Mouse (Mus musculus): ENCODE measurements around the gene B4galt4. TPM values are rescaled to one million over a fixed set of nuclear protein-coding genes. Genes with fewer than 3 reads are reported as not detected.

B4galt4 gene
- polyA plus RNA-seq, 1 experiment from 2014 or later, result 26.8 TPM

DNA sequence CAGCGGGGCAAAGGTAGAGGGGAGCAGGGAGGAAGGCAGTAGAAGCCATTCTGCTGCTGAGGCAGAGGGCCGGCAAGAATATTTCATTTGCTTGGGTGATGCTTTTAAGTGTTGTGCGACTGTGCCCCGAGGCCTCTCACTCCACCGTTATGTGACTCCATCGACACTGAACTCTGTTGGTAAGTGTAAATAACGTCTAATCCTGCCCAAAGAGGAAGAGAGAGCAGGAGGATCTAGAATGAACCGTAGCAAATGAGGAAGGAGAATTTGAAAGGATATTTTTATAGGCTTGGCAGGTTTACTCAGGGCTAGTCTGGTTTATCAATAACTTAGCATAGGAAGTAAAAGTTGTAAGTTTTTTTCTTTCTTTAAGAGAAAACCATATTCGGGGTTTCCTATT, 27.5 kb downstream of the B4galt4 start:
- no peak overlapping the region for H3K27ac ChIP-seq (replicated peaks; ENCODE audit: low read depth, low read length)

DNA sequence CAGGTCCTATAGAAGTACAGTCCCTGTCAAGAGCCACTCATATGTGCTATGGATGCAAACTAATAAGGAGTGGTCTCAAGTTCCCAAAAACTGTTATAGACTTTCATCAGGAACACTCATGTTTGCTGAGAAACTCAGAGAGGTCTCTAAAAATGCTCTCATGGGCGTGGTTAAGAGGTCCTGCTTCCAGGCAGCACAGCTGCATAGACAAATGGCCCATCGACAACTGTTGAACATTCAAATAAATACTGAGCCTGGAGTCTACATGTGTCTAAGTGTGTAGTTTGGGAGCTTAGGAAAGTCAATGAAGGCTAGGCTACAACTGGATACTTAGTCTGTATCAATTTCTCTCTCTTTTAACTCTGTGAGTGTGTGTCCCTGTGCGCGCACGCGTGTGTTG, 29.1 kb downstream of the B4galt4 start:
- Histone ChIP-seq H3K9me3 (ENCODE audit: control insufficient read depth, low read length) (no peaks in the 10 kb centered on the region), H3K36me3 (ENCODE audit: control insufficient read depth, insufficient read depth, low read length) (no peaks in the 10 kb centered on the region), H3K27ac (replicated peaks; ENCODE audit: low read depth, low read length) (no peak overlapping the region), H3K9ac (ENCODE audit: low read length) (no peak overlapping the region), H3K27me3 (ENCODE audit: control insufficient read depth, insufficient read depth, low read length) (no peaks in the 10 kb centered on the region), H3K4me2 (ENCODE audit: low read depth, severe bottlenecking) (no peak overlapping the region), H3K4me1 (ENCODE audit: control insufficient read depth, insufficient read depth, low read length) (peaks cover 3% of the 10 kb centered on the region; the same call in 1 of the 2 replicates), H3K4me3 (ENCODE audit: low read depth, low read length) (no peak overlapping the region)
- DNase-seq (ENCODE audit: low spot score) (no peak), ATAC-seq (ENCODE audit: insufficient number of reproducible peaks, low FRiP score, low TSS enrichment, low read depth) (no peak)
- WGBS, result 95% methylated on average over 6 of the region's 6 CpGs

More for the DNA sequence above, 27.5 kb downstream of the B4galt4 start:
- Histone ChIP-seq H3K9ac (ENCODE audit: low read length) (no peak overlapping the region), H3K4me3 (ENCODE audit: low read depth, low read length) (no peak overlapping the region), H3K36me3 (ENCODE audit: control insufficient read depth, insufficient read depth, low read length) (no peaks in the 10 kb centered on the region), H3K27me3 (ENCODE audit: control insufficient read depth, insufficient read depth, low read length) (no peaks in the 10 kb centered on the region), H3K4me2 (ENCODE audit: low read depth, severe bottlenecking) (no peak overlapping the region), H3K4me1 (ENCODE audit: control insufficient read depth, insufficient read depth, low read length) (peaks cover 3% of the 10 kb centered on the region; the same call in 1 of the 2 replicates), H3K9me3 (ENCODE audit: control insufficient read depth, low read length) (no peaks in the 10 kb centered on the region)
- WGBS, result 78% methylated on average over 9 of the region's 9 CpGs
- ATAC-seq (ENCODE audit: insufficient number of reproducible peaks, low FRiP score, low TSS enrichment, low read depth) (no peak), DNase-seq (ENCODE audit: low spot score) (no peak)

DNA sequence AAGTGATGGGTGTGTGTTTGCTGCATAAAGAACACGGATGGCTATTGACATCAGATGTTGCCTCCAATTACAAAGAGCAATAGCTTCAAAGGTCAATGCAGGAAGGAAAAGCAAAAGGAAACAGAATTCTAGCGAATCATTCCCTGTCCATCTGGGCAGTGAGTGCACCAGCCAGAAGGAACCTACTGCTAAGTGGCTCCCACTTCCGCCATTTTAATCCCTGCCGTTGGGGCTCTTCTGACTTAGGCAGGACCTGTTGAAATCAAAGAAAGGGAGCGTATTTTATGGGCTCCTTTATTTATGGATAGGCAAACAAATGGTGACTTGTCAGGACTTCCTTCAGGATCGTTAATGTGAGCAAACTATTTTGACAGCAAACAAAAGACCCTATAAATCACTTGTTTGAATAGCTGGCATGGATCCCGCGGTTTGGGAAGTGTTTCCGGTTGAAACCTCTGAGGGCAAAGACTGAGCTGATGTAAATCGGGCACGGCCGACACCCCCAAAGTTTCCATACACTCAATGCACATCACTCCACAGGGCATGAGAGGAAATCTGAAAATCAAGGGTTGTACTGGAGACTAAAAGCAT, 30.9 kb downstream of the B4galt4 start:
- peaks cover 3% of the 10 kb centered on the region; the same call in 1 of the 2 replicates for H3K4me1 ChIP-seq (ENCODE audit: control insufficient read depth, insufficient read depth, low read length)
- H3K27me3 ChIP-seq (ENCODE audit: control insufficient read depth, insufficient read depth, low read length), result no peaks in the 10 kb centered on the region
- 44% methylated on average over 12 of the region's 12 CpGs for WGBS
- H3K9me3 ChIP-seq (ENCODE audit: control insufficient read depth, low read length), result no peaks in the 10 kb centered on the region
- no peak overlapping the region for H3K9ac ChIP-seq (ENCODE audit: low read length)
- DNase-seq (ENCODE audit: low spot score) (no peak), ATAC-seq (ENCODE audit: insufficient number of reproducible peaks, low FRiP score, low TSS enrichment, low read depth) (no peak)
- H3K36me3 ChIP-seq (ENCODE audit: control insufficient read depth, insufficient read depth, low read length), result no peaks in the 10 kb centered on the region
- no peak overlapping the region for H3K27ac ChIP-seq (replicated peaks; ENCODE audit: low read depth, low read length)
- no peak overlapping the region for H3K4me3 ChIP-seq (ENCODE audit: low read depth, low read length)
- H3K4me2 ChIP-seq (ENCODE audit: low read depth, severe bottlenecking), result no peak overlapping the region

DNA sequence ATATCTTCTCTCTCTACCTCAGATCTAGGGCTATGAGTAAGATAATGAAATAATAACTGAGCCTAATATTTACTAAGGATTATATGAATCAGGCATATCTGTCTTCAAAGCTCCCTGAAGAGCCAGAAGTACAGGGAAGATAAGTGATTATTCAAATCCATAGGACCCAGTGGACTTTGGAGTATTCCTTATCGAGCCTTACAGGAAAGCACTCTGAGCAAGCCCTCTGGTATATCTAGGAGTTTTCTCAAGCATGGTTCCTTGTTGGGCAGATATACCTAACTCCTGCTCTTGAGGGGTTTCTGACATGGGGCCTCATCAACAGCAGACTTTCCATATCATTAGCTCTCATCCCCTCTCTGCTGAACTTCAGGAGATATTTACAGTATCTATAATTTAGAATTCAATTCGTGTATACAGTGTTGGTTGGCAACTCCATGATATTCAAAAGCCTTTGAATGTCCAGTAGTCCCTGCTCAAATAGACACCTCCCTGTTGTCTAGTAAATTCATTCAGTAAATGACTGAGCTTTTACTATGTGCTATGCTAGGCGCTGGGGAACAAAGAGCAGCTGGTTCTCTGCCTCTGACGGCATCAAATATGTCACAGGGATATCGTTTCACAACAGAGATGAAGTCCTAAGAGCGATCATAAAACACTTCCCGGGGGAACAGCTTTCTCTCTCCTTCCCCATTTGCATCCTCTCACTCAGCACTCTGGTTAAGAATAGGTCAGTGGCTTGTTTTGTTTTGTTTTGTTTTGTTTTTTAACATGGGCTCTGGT, 33.1 kb downstream of the B4galt4 start:
- 62% methylated on average over 7 of the region's 7 CpGs for WGBS
- Histone ChIP-seq H3K4me1 (ENCODE audit: control insufficient read depth, insufficient read depth, low read length) (peaks cover 3% of the 10 kb centered on the region; the same call in 1 of the 2 replicates), H3K27ac (replicated peaks; ENCODE audit: low read depth, low read length) (no peak overlapping the region), H3K36me3 (ENCODE audit: control insufficient read depth, insufficient read depth, low read length) (no peaks in the 10 kb centered on the region), H3K27me3 (ENCODE audit: control insufficient read depth, insufficient read depth, low read length) (no peaks in the 10 kb centered on the region), H3K4me2 (ENCODE audit: low read depth, severe bottlenecking) (no peak overlapping the region), H3K9me3 (ENCODE audit: control insufficient read depth, low read length) (no peaks in the 10 kb centered on the region), H3K4me3 (ENCODE audit: low read depth, low read length) (no peak overlapping the region), H3K9ac (ENCODE audit: low read length) (no peak overlapping the region)
- no peak for ATAC-seq (ENCODE audit: insufficient number of reproducible peaks, low FRiP score, low TSS enrichment, low read depth)
- no peak for DNase-seq (ENCODE audit: low spot score)

DNA sequence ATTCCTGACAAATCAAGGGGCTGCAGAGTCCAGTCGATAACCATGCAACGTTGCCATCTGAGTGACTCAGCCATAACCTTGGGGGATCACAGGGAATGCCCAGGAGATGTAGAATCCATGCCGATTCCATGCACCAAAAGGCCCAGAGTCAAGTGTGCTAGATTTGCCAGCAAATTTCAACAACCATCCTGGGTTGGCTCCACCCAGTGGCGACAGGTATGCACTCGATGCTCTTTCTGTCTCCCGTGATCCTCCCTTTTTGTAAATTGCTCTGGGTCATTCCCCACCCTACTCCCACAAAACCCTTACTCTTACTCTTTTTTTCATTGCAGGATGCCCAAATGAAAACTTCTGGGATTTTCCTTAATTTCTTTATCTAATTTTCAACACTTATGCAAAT, 34.3 kb downstream of the B4galt4 start:
- ATAC-seq (ENCODE audit: insufficient number of reproducible peaks, low FRiP score, low TSS enrichment, low read depth), result no peak
- Histone ChIP-seq H3K4me2 (ENCODE audit: low read depth, severe bottlenecking) (no peak overlapping the region), H3K9me3 (ENCODE audit: control insufficient read depth, low read length) (no peaks in the 10 kb centered on the region), H3K27ac (replicated peaks; ENCODE audit: low read depth, low read length) (no peak overlapping the region), H3K36me3 (ENCODE audit: control insufficient read depth, insufficient read depth, low read length) (no peaks in the 10 kb centered on the region), H3K27me3 (ENCODE audit: control insufficient read depth, insufficient read depth, low read length) (no peaks in the 10 kb centered on the region), H3K4me3 (ENCODE audit: low read depth, low read length) (no peak overlapping the region), H3K4me1 (ENCODE audit: control insufficient read depth, insufficient read depth, low read length) (peaks cover 3% of the 10 kb centered on the region; the same call in 1 of the 2 replicates), H3K9ac (ENCODE audit: low read length) (no peak overlapping the region)
- DNase-seq (ENCODE audit: low spot score), result no peak
- WGBS, result 48% methylated on average over 6 of the region's 6 CpGs

DNA sequence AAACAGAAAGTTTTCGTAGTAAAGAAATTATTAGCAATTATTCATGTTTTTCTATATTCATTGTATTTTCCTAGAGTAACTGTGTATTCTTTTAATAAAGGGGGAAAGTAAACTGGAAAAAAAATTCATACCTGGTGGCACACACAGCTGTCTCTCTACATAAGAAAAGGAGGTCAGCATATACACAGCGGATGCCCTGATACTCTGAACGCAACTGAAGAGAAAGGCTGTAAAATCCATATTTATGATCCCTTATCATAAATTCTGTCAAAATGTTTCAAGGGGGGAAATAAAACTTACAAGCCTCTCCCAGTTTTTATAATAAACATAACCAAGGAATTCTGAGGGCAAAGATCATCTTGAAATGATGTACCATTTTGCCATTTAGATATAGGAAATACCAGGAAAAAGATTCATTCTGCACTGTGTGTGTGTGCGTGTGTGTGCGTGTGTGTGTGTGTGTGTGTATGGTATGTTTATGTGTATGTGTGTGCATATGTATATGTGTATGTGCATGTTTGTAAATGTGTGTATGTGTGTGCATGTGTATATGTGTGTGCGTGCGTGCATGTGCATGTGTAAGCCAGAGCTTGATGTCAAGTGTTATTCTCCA, 39.0 kb downstream of the B4galt4 start:
- no peak overlapping the region for H3K9ac ChIP-seq (ENCODE audit: low read length)
- H3K4me3 ChIP-seq (ENCODE audit: low read depth, low read length), result no peak overlapping the region
- H3K4me1 ChIP-seq (ENCODE audit: control insufficient read depth, insufficient read depth, low read length), result no peaks in the 10 kb centered on the region
- H3K4me2 ChIP-seq (ENCODE audit: low read depth, severe bottlenecking), result no peak overlapping the region
- no peak for DNase-seq (ENCODE audit: low spot score)
- ATAC-seq (ENCODE audit: insufficient number of reproducible peaks, low FRiP score, low TSS enrichment, low read depth), result no peak
- H3K27me3 ChIP-seq (ENCODE audit: control insufficient read depth, insufficient read depth, low read length), result no peaks in the 10 kb centered on the region
- no peaks in the 10 kb centered on the region for H3K9me3 ChIP-seq (ENCODE audit: control insufficient read depth, low read length)
- 97% methylated on average over 7 of the region's 7 CpGs for WGBS
- no peak overlapping the region for H3K27ac ChIP-seq (replicated peaks; ENCODE audit: low read depth, low read length)
- H3K36me3 ChIP-seq (ENCODE audit: control insufficient read depth, insufficient read depth, low read length), result no peaks in the 10 kb centered on the region

DNA sequence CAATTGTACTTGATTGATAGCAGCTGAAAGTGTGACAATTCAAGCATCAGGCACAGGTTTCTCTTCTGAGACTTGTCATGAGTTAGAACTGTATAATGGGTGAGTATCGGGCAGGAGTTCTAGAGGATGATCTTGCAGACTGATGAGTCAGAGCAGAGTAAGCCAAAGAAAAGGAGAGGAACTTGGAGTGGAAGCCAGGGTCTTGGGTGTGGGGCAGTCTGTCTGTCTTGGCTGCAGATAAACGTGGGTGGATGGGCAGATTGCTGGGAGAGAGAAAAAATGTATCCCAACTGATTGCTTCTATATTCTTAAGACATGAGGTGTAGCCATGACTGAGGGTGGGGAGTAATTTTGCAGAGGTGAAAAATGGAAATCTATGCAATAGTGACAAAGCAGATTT, 39.9 kb downstream of the B4galt4 start:
- Histone ChIP-seq H3K36me3 (ENCODE audit: control insufficient read depth, insufficient read depth, low read length) (no peaks in the 10 kb centered on the region), H3K9ac (ENCODE audit: low read length) (no peak overlapping the region), H3K27me3 (ENCODE audit: control insufficient read depth, insufficient read depth, low read length) (no peaks in the 10 kb centered on the region), H3K4me3 (ENCODE audit: low read depth, low read length) (no peak overlapping the region), H3K9me3 (ENCODE audit: control insufficient read depth, low read length) (no peaks in the 10 kb centered on the region), H3K27ac (replicated peaks; ENCODE audit: low read depth, low read length) (no peak overlapping the region), H3K4me1 (ENCODE audit: control insufficient read depth, insufficient read depth, low read length) (no peaks in the 10 kb centered on the region), H3K4me2 (ENCODE audit: low read depth, severe bottlenecking) (no peak overlapping the region)
- ATAC-seq (ENCODE audit: insufficient number of reproducible peaks, low FRiP score, low TSS enrichment, low read depth) (no peak), DNase-seq (ENCODE audit: low spot score) (no peak)
- WGBS, result 73% methylated on average over 2 of the region's 2 CpGs

DNA sequence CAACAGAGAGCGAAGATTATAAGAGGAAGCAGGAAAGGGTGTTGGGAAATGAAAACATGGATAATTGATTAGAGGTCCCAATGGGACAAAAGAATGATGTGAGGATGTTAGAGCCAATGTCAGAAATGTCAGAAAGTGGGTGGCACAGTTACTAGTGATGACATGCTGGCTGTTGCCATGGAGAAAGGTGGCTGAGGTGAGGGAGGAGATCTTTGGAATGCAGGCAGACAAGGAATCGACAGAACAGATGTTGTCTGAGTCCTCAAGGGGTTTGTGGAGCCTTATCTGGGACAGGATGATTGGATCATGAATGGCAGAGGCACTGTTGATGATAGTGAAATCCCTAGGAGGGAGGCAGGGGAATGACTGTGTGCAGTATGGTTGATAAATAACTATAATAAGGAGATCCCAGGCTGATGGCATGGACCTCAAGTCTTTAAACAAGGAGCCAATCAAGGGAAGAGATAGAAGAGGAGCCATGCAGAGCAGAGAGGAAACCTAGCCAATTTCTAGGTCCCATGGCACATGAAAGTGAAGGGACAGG, 40.5 kb downstream of the B4galt4 start:
- no peak overlapping the region for H3K9ac ChIP-seq (ENCODE audit: low read length)
- H3K4me2 ChIP-seq (ENCODE audit: low read depth, severe bottlenecking), result no peak overlapping the region
- H3K27ac ChIP-seq (replicated peaks; ENCODE audit: low read depth, low read length), result no peak overlapping the region
- DNase-seq (ENCODE audit: low spot score) (no peak), ATAC-seq (ENCODE audit: insufficient number of reproducible peaks, low FRiP score, low TSS enrichment, low read depth) (no peak)
- H3K27me3 ChIP-seq (ENCODE audit: control insufficient read depth, insufficient read depth, low read length), result no peaks in the 10 kb centered on the region
- 61% methylated on average over 2 of the region's 2 CpGs for WGBS
- no peaks in the 10 kb centered on the region for H3K36me3 ChIP-seq (ENCODE audit: control insufficient read depth, insufficient read depth, low read length)
- H3K9me3 ChIP-seq (ENCODE audit: control insufficient read depth, low read length), result no peaks in the 10 kb centered on the region
- no peak overlapping the region for H3K4me3 ChIP-seq (ENCODE audit: low read depth, low read length)
- H3K4me1 ChIP-seq (ENCODE audit: control insufficient read depth, insufficient read depth, low read length), result no peaks in the 10 kb centered on the region

All from limb, embryonic 11.5 days (tissue).